Mouse (Mus musculus) right cerebral cortex, postnatal 4 days (tissue): ENCODE data around the gene Adcy9.
"Not testable (repeated sequence)": the region's sequence is repeated elsewhere in the genome, so short reads cannot be mapped to it uniquely, and the experiment has no call there.

Experiments used
- DNase-seq: peaks from one replicate; pipeline ENCODE4 v3.0.0-alpha.2; 2022

The Adcy9 gene

DNA sequence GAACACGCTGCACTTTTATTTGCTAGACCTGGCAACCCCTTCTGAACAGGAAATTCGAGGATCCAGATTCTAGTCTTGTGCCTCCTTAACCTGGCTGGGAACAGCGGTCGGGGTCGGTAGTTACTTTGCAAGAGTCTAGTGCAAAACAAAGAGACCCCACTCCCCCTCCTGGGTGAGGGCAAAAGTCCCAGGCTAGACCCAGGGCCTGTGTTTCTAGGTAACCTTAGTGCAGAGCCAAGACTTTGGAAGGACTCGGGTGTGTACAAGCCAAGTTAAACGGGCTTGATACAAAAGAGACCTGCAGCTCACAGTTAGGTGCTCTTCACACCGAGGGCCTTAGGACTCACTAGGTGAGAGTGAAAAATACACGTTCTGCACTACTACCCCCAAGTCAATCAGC, 152.8 kb downstream of the Adcy9 start:
- no peak for DNase-seq

DNA sequence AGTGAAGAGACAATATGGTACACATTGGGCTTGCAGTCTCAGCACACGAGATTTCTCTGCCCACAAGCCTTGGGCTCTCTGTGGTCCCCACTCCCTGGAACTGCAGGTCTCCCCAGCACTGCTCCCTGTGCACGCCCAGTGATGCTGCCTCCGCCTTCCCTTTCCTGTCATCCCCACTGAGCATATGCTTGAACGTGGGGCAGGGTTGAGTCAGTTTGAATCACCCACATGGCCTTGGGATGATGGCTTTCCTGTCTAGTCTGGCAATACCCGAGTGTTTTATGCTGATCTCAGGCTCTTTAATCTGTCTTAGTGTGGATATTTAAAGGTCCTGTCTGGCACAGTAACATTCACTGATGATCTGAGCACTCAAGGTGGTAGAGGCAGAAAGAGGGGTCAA, 154.9 kb downstream of the Adcy9 start:
- DNase-seq: no peak

GRCm38 (mm10) chr16:4263486-4263885, 156.8 kb downstream of the Adcy9 start:
- DNase-seq: no peak

- no peak for DNase-seq
Observed at GRCm38 (mm10) chr16:4257546-4257945, 162.8 kb downstream of the Adcy9 start.

DNA sequence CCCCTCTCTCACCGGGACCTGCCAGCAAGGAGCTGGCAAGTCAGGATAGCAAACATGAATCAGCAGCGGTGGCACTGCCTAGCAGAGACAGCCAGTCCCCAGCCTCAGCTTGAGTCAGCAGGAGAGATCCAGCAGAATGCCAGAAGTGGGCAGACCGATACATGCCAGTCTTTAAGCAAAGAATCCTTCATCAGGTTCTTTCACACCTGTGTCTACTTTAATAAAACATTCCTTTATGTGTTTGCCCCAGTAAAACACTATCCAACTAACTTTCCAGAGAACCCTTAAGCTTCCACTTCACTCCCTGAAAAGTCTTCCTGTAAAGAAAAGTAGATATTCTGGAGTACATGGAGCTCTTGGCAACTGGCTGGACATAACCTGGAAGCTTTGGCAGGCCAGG, 171.5 kb downstream of the Adcy9 start:
- DNase-seq: no peak

GRCm38 (mm10) chr16:4245241-4245640, 175.1 kb downstream of the Adcy9 start:
- DNase-seq: not testable (repeated sequence)
